Mouse (Mus musculus) midbrain, embryonic 13.5 days (tissue): Measurements from ENCODE around the gene Gdpd2. TPM values are rescaled to one million over a fixed set of nuclear protein-coding genes. Genes with fewer than 3 reads are reported as not detected.

Source experiments
- ATAC-seq: fragments of 200-750 bp; cut with Nextera tagmentation; 2 replicates; pipeline ENCODE4 v1.8.0; 2017; ENCODE audit warnings: mild to moderate bottlenecking, moderate TSS enrichment, moderate library complexity
- H3K27ac ChIP-seq: fragments of 300-500 bp; sonication (generic); 2 replicates; pipeline ENCODE4 v1.5.1; 2015; ENCODE audit warnings: inconsistent platforms, mild to moderate bottlenecking, moderate library complexity
- H3K27me3 ChIP-seq: fragments of 300-500 bp; sonication (generic); 2 replicates; pipeline ENCODE4 v1.6.1; 2015; ENCODE audit warnings: mild to moderate bottlenecking, inconsistent platforms
- H3K36me3 ChIP-seq: fragments of 300-500 bp; sonication (generic); 2 replicates; pipeline ENCODE4 v1.6.1; 2015; ENCODE audit warnings: mild to moderate bottlenecking, inconsistent platforms
- H3K4me1 ChIP-seq: fragments of 300-500 bp; sonication (generic); replicated peaks from 2 replicates; pipeline ENCODE4 v1.6.1; 2015; ENCODE audit warnings: inconsistent platforms
- H3K4me2 ChIP-seq: fragments of 300-500 bp; sonication (generic); replicated peaks from 2 replicates; pipeline ENCODE4 v1.6.1; 2015; ENCODE audit warnings: moderate library complexity, mild to moderate bottlenecking, inconsistent platforms
- H3K4me3 ChIP-seq: fragments of 300-500 bp; sonication (generic); replicated peaks from 2 replicates; pipeline ENCODE4 v1.5.1; 2015; ENCODE audit warnings: mild to moderate bottlenecking, inconsistent platforms
- H3K9ac ChIP-seq: fragments of 300-500 bp; sonication (generic); replicated peaks from 2 replicates; pipeline ENCODE4 v1.6.1; 2015; ENCODE audit warnings: mild to moderate bottlenecking, inconsistent platforms
- H3K9me3 ChIP-seq: fragments of 300-500 bp; sonication (generic); 2 replicates; pipeline ENCODE4 v1.6.1; 2016; ENCODE audit warnings: mild to moderate bottlenecking, inconsistent platforms
- WGBS: fragments of 180-500 bp; shearing (Covaris S2); methylation state at CpG from one replicate; pipeline ENCODE4 v1.1.7; 2015; 5-methylcytosine and 5-hydroxymethylcytosine counted together
- polyA plus RNA-seq: library from polyadenylated mRNA; unstranded; fragments of >200 nt; fragmentation: Nextera tagmentation; extraction: Ambion mirVana; gene quantifications from 2 replicates; pipeline ENCODE4 v1.2.1, GENCODE M21; 2015

The Gdpd2 gene
- 24.8 and 26.1 TPM in 2 replicates for polyA plus RNA-seq

DNA sequence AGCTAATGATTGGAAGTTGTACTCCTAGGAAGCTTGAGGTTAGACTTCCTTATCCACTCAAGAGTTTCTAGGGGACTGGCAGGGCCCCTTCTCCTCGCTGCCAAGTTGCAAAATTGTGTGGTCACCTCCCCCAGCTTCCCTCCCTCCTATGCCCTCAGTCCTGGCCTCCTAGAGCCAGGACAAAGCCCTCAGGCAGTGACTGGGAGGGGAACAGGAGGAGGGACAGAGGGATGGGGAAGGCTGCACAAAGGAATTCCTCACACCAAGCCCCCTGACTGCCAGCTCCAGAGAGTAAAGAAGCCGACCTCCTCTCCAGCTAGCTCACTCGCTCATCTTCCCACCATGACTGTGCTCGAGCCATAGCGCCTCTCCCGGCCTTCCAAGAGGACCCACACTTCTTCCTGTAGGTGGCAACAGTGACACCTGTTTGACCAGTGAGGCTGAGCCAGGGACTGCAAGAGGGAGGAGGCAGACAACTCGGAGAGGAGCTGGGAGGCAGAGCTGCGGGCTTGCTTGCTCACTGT is at the start of gene Gdpd2:
TSS of gene Gdpd2 (plus strand) at position 209 of the 524 bp plus-strand sequence.
- peak; percentile 75 for ATAC-seq
- Histone ChIP-seq H3K36me3 (0 out of 2 replicates have a peak, but pooled peaks cover under 1% of the 10 kb centered on the region), H3K27me3 (peaks cover 3% of the 10 kb centered on the region; the same call in 1 of the 2 replicates), H3K27ac (peak within 1 kb of the TSS; percentile 75), H3K4me3 (peak within 1 kb of the TSS; percentile 33), H3K9ac (peak within 1 kb of the TSS; percentile 53), H3K9me3 (no peaks in the 10 kb centered on the region), H3K4me1 (peaks cover 27% of the 10 kb centered on the region), H3K4me2 (peak within 1 kb of the TSS; percentile 54)
- 26% methylated on average over 8 of the region's 8 CpGs for WGBS

DNA sequence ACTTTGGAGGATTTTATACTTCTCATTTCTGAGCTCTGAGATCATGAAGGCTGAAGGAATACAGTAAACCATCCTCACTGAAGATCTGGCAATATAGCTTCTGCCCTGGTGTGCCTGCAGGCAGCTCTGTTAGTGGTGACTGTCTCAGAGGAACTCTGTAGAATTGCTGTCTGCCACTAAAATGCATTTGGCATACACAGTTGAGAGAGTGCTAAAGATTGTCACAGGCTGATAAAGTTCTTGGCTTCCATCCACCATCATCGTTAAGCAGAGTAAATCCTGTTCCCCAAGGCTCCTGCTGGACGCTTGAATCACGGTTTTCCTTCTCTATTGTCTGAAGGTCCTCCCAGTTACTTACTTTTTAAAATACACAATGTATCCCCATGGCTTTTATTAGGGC is 43.1 kb upstream of the Gdpd2 start:
- no peaks in the 10 kb centered on the region for H3K36me3 ChIP-seq
- H3K27ac ChIP-seq, result no peak overlapping the region
- H3K27me3 ChIP-seq, result no peaks in the 10 kb centered on the region; the same call in 1 of the 2 replicates
- H3K4me3 ChIP-seq, result no peak overlapping the region
- 63% methylated on average over 3 of the region's 3 CpGs for WGBS
- H3K9ac ChIP-seq, result no peak overlapping the region
- no peaks in the 10 kb centered on the region for H3K9me3 ChIP-seq
- no peak for ATAC-seq
- H3K4me2 ChIP-seq, result no peak overlapping the region
- H3K4me1 ChIP-seq, result no peaks in the 10 kb centered on the region

DNA sequence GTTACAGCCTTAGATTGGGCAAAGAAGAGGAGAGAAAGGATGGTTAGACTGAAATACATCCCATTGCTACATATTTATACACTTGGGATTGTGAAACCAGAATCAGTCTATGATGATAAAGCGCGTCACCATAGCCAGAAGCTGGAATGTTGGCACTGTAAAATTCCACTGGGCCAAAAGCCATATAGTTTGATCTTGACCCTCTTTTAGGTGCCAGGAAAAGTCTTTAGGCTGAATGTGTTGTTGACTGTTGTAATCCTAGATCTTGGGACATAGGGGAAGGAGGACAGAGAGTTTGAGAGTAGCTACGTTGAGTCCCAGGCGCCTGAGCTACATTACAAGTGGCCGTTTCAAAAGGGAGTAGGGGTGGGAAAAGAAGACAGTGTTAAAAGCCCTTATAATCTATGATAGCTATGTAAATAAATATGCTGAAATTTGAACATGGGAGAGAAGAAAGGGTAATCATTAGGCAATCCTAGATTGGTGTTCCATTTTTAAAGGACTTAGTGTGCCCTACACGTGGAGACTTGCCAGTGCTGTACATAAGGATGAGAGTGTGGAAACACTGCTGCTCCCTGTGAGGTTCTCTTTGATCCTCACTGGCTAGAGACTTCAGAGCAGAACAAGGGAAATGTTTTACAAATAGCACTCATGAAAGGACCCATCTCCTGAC is 42.2 kb upstream of the Gdpd2 start:
- no peaks in the 10 kb centered on the region for H3K36me3 ChIP-seq
- H3K4me2 ChIP-seq, result no peak overlapping the region
- H3K9me3 ChIP-seq, result no peaks in the 10 kb centered on the region
- H3K27ac ChIP-seq, result no peak overlapping the region
- H3K4me1 ChIP-seq, result no peaks in the 10 kb centered on the region
- no peak overlapping the region for H3K4me3 ChIP-seq
- H3K27me3 ChIP-seq, result no peaks in the 10 kb centered on the region; the same call in 1 of the 2 replicates
- no peak overlapping the region for H3K9ac ChIP-seq
- 83% methylated on average over 6 of the region's 6 CpGs for WGBS
- no peak for ATAC-seq

DNA sequence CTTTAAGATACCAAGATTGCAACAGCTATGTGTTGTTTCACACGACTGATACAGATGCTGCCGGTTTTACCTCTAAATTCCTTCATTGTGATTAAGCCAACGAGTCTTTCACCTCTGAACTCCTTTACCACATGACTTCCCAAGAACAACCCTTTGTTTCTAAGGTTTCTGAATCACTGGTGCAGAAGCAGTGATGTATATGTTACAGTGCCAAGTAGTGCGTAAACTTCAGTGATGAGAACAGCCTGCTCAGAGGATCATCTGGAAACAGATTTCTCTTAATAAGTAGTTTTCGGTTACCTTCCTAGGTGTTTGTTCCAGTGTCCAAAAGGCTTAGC is 41.7 kb upstream of the Gdpd2 start:
- Histone ChIP-seq H3K4me3 (no peak overlapping the region), H3K9me3 (no peaks in the 10 kb centered on the region), H3K9ac (no peak overlapping the region), H3K36me3 (no peaks in the 10 kb centered on the region), H3K27me3 (no peaks in the 10 kb centered on the region; the same call in 1 of the 2 replicates), H3K27ac (no peak overlapping the region), H3K4me2 (no peak overlapping the region), H3K4me1 (no peaks in the 10 kb centered on the region)
- 78% methylated on average over 5 of the region's 5 CpGs for WGBS
- ATAC-seq, result no peak

DNA sequence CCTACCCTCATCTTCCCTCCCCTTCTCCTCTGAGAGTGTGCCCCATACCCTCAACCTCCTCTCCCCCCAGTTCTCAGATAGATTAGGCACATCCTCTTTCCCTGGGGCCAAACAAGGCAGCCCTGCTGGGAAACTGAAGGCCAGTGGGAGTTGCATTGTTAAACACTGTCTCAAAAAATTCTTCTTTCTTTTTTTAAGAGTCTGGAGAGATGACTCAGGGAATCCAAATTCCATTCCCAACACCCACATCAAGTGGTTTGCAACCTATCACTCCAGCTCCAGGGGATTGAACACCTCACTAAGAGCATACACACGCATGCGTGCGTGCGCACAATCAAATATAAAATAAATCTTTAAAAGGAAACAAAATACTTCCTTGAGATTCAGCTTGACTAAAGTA is 32.9 kb upstream of the Gdpd2 start:
- H3K27ac ChIP-seq, result no peak overlapping the region
- H3K9ac ChIP-seq, result no peak overlapping the region
- 91% methylated on average over 4 of the region's 4 CpGs for WGBS
- H3K9me3 ChIP-seq, result no peaks in the 10 kb centered on the region
- H3K4me3 ChIP-seq, result no peak overlapping the region
- ATAC-seq, result no peak
- no peaks in the 10 kb centered on the region for H3K27me3 ChIP-seq
- H3K36me3 ChIP-seq, result no peaks in the 10 kb centered on the region
- no peaks in the 10 kb centered on the region for H3K4me1 ChIP-seq
- no peak overlapping the region for H3K4me2 ChIP-seq

DNA sequence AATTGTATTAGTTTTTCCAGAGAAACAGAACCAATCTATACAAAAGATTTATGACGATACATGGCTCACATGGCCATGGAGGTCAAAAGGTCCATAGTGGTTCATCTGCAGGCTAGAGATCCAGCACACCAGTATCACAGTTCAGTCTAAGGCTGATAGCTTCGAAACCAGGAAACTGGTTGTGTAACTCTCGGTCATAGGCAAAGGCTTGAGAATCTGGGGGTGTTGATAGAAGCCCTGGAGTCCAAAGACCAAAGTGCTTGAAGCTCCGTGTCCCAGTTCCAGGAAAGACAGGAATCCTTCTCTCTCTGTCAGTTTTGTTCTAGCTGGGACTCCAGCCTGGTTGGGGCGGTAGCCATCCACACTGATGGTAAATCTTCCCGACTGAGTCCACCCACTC is 21.6 kb upstream of the Gdpd2 start:
- no peak overlapping the region for H3K27ac ChIP-seq
- no peaks in the 10 kb centered on the region for H3K36me3 ChIP-seq
- no peak overlapping the region for H3K9ac ChIP-seq
- H3K9me3 ChIP-seq, result no peaks in the 10 kb centered on the region
- H3K4me2 ChIP-seq, result no peak overlapping the region
- H3K4me1 ChIP-seq, result no peaks in the 10 kb centered on the region
- no peaks in the 10 kb centered on the region; the same call in 1 of the 2 replicates for H3K27me3 ChIP-seq
- 91% methylated on average over 6 of the region's 6 CpGs for WGBS
- H3K4me3 ChIP-seq, result no peak overlapping the region
- ATAC-seq, result no peak

DNA sequence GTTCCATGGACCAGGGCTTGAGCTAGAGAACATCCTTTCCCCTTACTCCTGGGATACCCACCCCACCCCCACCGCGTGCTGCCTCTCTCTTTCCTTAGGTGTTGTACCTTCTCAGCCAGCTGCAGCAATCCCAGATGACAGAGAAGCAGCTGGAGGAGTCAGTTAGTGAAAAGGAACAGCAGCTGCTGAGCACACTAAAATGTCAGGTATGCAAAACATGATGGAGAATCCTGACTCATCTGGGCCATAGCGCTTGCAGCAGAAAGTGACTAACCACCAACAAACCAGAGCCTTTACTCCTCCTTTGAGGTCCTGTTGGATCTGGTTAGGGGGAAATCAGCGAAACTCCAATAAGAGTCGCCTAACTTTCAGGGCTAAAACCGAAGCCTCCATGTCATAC is 13.5 kb upstream of the Gdpd2 start:
- H3K27ac ChIP-seq, result no peak overlapping the region
- H3K4me1 ChIP-seq, result no peaks in the 10 kb centered on the region
- peaks cover 11% of the 10 kb centered on the region; the same call in 1 of the 2 replicates for H3K27me3 ChIP-seq
- no peak overlapping the region for H3K4me2 ChIP-seq
- H3K4me3 ChIP-seq, result no peak overlapping the region
- no peaks in the 10 kb centered on the region for H3K9me3 ChIP-seq
- 97% methylated on average over 6 of the region's 6 CpGs for WGBS
- no peaks in the 10 kb centered on the region for H3K36me3 ChIP-seq
- ATAC-seq, result no peak
- no peak overlapping the region for H3K9ac ChIP-seq

DNA sequence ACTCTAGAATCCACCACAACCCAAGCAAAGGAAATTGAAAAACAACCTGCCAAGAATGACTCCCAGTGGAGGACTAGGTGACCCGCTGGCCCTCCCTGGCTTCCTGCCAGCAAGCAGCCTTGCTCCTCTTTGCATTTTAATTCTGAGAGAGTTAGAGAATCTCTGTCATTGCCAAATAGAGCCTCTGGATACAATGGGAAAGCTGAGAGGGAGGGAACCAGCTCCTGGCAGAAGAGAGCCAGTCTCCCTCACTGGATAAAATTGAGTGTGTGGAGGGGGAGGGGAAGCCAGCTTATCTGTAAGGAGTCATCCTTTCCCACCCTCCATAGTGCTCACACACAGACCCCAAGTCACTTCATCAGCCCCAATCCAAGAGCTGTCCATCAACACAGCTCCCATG is 726 bp upstream of the Gdpd2 start:
- WGBS, result 35% methylated on average over 1 of the region's 1 CpGs
- H3K4me2 ChIP-seq, result peak overlapping the region; percentile 54; the same call in 1 of the 2 replicates

DNA sequence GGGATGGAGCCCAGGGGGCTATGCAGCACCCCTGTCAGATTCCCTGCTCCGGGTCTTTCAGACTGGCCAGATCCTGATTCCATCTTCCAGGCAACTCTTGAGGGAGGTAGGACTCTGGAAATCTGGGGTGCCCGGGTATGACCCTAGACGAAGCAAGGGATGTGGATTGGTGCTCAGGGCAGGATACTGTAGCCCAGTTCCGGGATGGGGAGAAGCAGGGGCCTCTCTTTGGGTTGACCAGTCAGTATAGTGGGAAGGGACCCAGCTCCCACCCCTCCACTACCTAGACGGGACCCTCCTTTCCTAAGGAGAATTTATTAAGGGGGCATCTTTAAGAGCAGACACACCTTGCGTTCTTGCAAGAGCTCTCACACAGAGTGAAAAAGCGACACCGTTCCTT is 593 bp downstream of the Gdpd2 start:
- Histone ChIP-seq H3K9ac (peak overlapping the region; percentile 53), H3K4me1 (peaks cover 27% of the 10 kb centered on the region), H3K9me3 (no peaks in the 10 kb centered on the region), H3K36me3 (no peaks in the 10 kb centered on the region), H3K27me3 (peaks cover 3% of the 10 kb centered on the region; the same call in 1 of the 2 replicates), H3K27ac (peak overlapping the region; percentile 75), H3K4me3 (peak overlapping the region; percentile 33), H3K4me2 (peak overlapping the region; percentile 54)
- WGBS, result 30% methylated on average over 8 of the region's 8 CpGs
- ATAC-seq, result peak; percentile 66

More for the DNA sequence above, 726 bp upstream of the Gdpd2 start:
- H3K9me3 ChIP-seq, result no peaks in the 10 kb centered on the region
- H3K36me3 ChIP-seq, result 0 out of 2 replicates have a peak, but pooled peaks cover 4% of the 10 kb centered on the region
- H3K4me3 ChIP-seq, result no peak overlapping the region
- peaks cover 3% of the 10 kb centered on the region; the same call in 1 of the 2 replicates for H3K27me3 ChIP-seq
- H3K4me1 ChIP-seq, result peaks cover 27% of the 10 kb centered on the region
- no peak overlapping the region for H3K9ac ChIP-seq
- peak; percentile 74 for ATAC-seq
- H3K27ac ChIP-seq, result peak overlapping the region; percentile 75

DNA sequence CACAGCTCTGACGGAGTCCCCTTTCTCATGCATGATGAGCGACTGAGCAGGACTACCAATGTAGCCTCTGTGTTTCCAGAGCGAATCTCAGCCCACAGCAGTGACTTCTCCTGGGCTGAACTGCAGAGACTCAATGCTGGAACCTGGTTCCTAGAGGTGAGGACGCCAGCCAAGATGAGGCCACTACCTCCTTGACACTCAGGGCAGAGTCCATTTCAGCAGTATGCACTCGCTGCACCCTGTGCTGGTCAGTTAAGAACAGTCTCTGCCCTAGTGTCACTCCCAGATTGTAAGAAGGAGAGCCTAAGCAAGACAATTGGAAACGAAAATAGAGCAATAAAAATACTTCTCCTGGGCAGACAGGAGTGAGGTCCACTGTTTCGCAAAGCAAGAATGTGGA is 4.7 kb downstream of the Gdpd2 start:
- Histone ChIP-seq H3K27me3 (no peaks in the 10 kb centered on the region), H3K9ac (no peak overlapping the region), H3K4me2 (no peak overlapping the region), H3K27ac (no peak overlapping the region), H3K36me3 (no peaks in the 10 kb centered on the region), H3K4me3 (no peak overlapping the region), H3K4me1 (peaks cover 25% of the 10 kb centered on the region), H3K9me3 (no peaks in the 10 kb centered on the region)
- WGBS, result 88% methylated on average over 7 of the region's 7 CpGs
- no peak for ATAC-seq

DNA sequence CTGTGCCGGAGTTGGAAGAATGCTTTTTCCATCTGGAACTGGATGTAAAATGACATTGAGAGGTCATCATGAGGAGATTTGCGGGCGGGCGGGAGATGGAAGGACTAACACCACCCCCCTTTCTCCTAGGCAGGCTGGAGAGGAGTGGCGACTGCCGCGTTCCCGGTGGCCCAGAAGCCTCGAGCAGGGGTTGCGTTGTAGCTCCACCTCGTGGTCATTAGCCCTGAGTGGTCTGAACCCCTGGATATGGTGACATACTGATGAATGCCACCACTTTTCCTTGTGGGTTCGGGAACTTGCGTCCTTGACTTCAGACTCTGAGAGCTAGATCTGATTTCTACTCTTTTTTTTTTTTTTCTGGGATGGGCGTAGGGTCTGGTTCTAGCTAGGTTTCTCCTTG is 9.2 kb downstream of the Gdpd2 start:
- WGBS, result 21% methylated on average over 14 of the region's 14 CpGs
- ATAC-seq, result peak; percentile 79
- Histone ChIP-seq H3K9ac (no peak overlapping the region), H3K9me3 (no peaks in the 10 kb centered on the region), H3K4me3 (peak overlapping the region; percentile 31), H3K27me3 (no peaks in the 10 kb centered on the region), H3K36me3 (no peaks in the 10 kb centered on the region), H3K4me1 (no peaks in the 10 kb centered on the region; the same call in 1 of the 2 replicates), H3K4me2 (peak overlapping the region; percentile 46), H3K27ac (no peak overlapping the region)

DNA sequence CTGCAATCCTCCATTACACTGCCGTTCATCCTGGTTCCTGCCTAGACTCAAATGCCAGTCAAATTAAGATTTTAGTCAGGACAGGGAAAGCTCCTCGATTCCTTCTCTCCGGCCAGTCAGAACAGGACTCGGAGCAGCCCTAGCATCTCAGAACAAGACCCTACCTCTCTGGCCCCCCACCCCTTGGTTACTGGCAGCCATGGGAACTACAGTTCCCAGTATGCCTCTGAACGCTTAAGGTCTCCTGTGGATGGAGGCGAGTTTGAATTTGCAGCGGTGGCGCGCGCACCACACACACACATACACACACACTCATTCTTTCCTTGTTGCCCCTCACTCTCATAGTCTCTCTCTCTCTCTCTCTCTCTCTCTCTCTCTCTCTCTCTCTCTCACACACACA is 9.8 kb downstream of the Gdpd2 start:
- Histone ChIP-seq H3K9me3 (no peaks in the 10 kb centered on the region), H3K4me2 (peak overlapping the region; percentile 46), H3K9ac (no peak overlapping the region), H3K4me3 (peak overlapping the region; percentile 31), H3K36me3 (no peaks in the 10 kb centered on the region), H3K27ac (no peak overlapping the region), H3K4me1 (no peaks in the 10 kb centered on the region; the same call in 1 of the 2 replicates), H3K27me3 (no peaks in the 10 kb centered on the region)
- peak; percentile 74 for ATAC-seq
- WGBS, result 54% methylated on average over 10 of the region's 10 CpGs
